Mouse (Mus musculus) urinary bladder, adult 18-20 months (tissue): Measurements from ENCODE around the gene Fbxl7.
"Not testable (repeated sequence)": the region's sequence is repeated elsewhere in the genome, so short reads cannot be mapped to it uniquely, and the experiment has no call there.

Experiments
- DNase-seq, 2 experiments: peaks; one replicate each; pipeline ENCODE4 v3.0.0; 2022; ENCODE audit warnings: low spot score in 2 of 2, mixed read lengths in 2 of 2

The Fbxl7 gene

GRCm38 (mm10) chr15:26809569-26809968, 85.8 kb downstream of the Fbxl7 start:
- DNase-seq = no peak

GRCm38 (mm10) chr15:26804046-26804445, 91.3 kb downstream of the Fbxl7 start:
- DNase-seq = no peak

- no peak for DNase-seq
These were observed 95.8 kb downstream of the Fbxl7 start for GRCm38 (mm10) chr15:26799457-26800021.

GRCm38 (mm10) chr15:26795937-26796336, 99.4 kb downstream of the Fbxl7 start:
- DNase-seq = no peak

GRCm38 (mm10) chr15:26795518-26795917, 99.9 kb downstream of the Fbxl7 start:
- no peak for DNase-seq

GRCm38 (mm10) chr15:26787148-26787547, 108.2 kb downstream of the Fbxl7 start:
- no peak for DNase-seq

GRCm38 (mm10) chr15:26780557-26780956, 114.8 kb downstream of the Fbxl7 start:
- DNase-seq = no peak

- DNase-seq = no peak
These were observed 116.3 kb downstream of the Fbxl7 start for GRCm38 (mm10) chr15:26779129-26779528.

GRCm38 (mm10) chr15:26775720-26776119, 119.7 kb downstream of the Fbxl7 start:
- no peak for DNase-seq

GRCm38 (mm10) chr15:26774895-26775294, 120.5 kb downstream of the Fbxl7 start:
- no peak for DNase-seq

GRCm38 (mm10) chr15:26761651-26762050, 133.7 kb downstream of the Fbxl7 start:
- DNase-seq = no peak

- no peak for DNase-seq
These were observed 146.9 kb downstream of the Fbxl7 start for GRCm38 (mm10) chr15:26748484-26748883.

- DNase-seq = no peak
These were observed 163.0 kb downstream of the Fbxl7 start for GRCm38 (mm10) chr15:26732366-26732765.

GRCm38 (mm10) chr15:26730760-26731159, 164.6 kb downstream of the Fbxl7 start:
- DNase-seq = no peak

- not testable (repeated sequence) for DNase-seq
These were observed 166.0 kb downstream of the Fbxl7 start for GRCm38 (mm10) chr15:26729341-26729740.

GRCm38 (mm10) chr15:26718390-26719036, 176.9 kb downstream of the Fbxl7 start:
- DNase-seq = no peak

- DNase-seq = no peak
These were observed 177.4 kb downstream of the Fbxl7 start for GRCm38 (mm10) chr15:26717952-26718351.

GRCm38 (mm10) chr15:26716181-26716580, 179.2 kb downstream of the Fbxl7 start:
- DNase-seq = no peak

- DNase-seq = no peak
These were observed 179.7 kb downstream of the Fbxl7 start for GRCm38 (mm10) chr15:26715635-26716034.

- DNase-seq = no peak
These were observed 183.1 kb downstream of the Fbxl7 start for GRCm38 (mm10) chr15:26712271-26712670.

- DNase-seq = no peak
These were observed 190.4 kb downstream of the Fbxl7 start for GRCm38 (mm10) chr15:26704966-26705365.

GRCm38 (mm10) chr15:26703156-26703840, 192.1 kb downstream of the Fbxl7 start:
- DNase-seq = peak in 1 of 2 experiments; percentile 5
